Mouse (Mus musculus) right cerebral cortex, postnatal 10 days (tissue): ENCODE data around the gene Donson.
A peak's percentile ranks its signal among the peaks of the same experiment; 100 is the strongest.
"Not testable (repeated sequence)": the region's sequence is repeated elsewhere in the genome, so short reads cannot be mapped to it uniquely, and the experiment has no call there.

Source experiments
- DNase-seq, 2 experiments: peaks; one replicate each; pipeline ENCODE4 v3.0.0; 2021; ENCODE audit warnings: low spot score in 2 of 2

Gene Donson

DNA sequence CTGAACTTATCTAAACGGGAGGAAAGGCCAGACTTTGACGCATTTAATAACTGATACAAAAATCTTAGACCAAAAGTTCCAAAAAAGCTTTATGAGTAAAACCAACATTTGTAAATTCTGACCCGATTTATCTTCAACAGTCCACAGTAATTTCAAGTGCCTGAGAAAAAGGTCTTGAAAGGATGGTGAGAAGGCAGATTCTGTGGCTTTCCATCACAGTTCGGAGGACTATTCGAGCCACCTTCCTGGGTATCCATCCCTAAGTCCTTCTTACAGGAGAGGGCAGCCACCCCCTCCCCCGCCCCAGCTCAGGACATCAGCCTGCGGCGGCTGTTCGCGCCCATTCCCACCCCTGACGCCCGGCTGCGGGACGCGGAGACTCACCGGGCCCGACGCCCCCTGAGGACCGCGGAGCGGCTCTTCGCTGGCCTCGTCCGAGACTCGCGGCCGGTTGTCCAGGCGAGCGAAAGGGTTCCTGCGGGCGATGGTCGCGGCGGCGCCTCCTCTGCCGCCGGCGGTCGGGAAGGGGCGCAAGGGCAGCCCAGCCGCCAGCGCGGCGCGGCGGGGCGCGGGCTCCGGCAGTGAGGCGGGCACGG, 449 bp downstream of the Donson start:
- DNase-seq: peak in 1 of 2 experiments; percentile 52

DNA sequence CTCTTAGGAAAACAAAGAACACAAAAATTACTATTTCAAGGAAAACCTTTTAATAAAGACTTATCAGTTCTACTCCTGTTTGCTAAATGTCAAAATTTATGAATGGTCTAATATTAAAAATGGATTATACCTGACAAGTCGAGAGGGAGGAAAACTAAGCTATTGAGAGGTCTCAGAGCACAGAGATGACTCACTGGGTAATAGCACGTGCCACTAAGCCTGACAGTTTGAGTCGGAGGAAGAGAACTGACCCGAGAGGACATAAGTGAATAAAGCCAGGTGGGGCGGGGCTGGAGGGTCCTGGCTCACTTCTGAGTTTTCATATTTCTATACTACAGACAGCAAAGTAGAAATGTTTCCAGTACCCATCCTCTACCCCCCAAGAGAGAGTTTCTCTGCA, 2.2 kb downstream of the Donson start:
- no peak for DNase-seq

DNA sequence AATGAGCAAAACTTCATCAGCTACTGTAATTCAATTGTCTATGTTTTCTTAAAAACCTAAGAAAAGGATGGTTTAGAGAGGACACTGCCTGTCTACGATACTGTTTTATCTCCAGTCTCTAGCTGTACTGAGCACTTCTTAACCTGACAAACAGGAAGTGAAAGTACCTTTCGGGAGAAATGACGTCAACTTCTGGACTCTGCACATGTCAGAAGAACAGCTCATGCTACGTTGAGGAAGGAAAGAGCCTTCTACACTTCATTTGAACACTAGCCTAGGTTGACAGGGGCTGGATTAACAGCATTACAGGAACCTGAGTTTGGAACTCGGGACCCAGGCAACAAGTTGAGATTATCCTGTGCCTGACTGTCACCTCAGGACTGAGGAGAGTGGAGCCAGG, 3.0 kb downstream of the Donson start:
- no peak for DNase-seq

GRCm38 (mm10) chr16:91680656-91681055, 7.9 kb downstream of the Donson start:
- no peak for DNase-seq

DNA sequence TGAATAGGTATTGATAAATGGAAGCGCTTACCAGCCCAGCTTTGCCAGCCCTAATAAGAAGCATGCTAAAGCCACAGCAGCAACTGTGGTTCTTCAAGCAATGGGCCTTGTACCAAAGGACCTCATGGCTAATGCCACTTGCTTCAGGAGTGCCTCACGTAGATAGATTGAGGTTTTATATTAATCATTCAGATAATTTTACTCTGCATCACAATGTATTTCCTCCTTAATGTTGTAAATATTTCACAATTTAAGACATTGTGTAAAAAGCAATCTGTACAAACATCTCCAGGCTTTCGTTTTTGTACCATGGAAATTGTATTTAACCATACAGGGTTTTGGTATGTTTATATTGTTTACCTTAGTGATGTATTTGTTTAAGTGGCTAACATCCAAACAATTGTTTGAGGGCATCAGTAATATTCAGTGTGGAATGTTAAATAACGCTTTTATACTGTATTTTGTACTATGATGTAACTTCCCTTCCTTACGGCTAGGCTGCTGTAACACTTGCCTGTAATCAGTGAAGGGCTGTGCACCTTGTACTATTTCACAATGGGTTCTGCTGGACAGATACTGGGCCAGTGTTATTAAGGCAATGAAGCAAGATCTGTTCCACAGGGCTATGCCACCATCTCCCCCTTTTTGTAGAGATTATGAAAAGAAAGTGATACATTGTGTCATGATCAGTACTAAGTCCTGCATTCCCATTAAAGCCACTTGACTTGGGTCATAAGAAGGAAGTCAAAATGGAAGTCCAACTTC, 10.2 kb downstream of the Donson start:
- no peak for DNase-seq

DNA sequence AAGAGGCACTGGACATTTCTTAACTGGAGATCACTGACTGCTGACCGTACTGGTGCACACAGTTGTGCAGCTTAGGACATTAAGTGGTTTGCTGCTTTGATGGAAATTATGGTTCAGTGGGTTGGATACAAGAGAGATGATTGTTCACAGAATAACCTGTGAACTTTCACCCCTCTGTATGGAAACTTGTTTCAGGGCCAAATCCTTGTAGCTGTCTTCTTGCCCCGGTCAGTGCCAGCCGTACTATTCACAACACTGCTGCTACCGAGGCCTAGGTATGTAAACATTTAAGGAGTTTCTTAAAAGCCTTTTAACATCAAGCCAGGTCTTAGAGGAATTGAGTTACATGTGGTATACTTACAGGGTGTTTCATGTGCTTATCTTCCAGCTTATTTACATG, 14.1 kb downstream of the Donson start:
- no peak for DNase-seq

GRCm38 (mm10) chr16:91663795-91664194, 24.8 kb downstream of the Donson start:
- DNase-seq: no peak

GRCm38 (mm10) chr16:91662336-91662735, 26.2 kb downstream of the Donson start:
- DNase-seq: no peak

DNA sequence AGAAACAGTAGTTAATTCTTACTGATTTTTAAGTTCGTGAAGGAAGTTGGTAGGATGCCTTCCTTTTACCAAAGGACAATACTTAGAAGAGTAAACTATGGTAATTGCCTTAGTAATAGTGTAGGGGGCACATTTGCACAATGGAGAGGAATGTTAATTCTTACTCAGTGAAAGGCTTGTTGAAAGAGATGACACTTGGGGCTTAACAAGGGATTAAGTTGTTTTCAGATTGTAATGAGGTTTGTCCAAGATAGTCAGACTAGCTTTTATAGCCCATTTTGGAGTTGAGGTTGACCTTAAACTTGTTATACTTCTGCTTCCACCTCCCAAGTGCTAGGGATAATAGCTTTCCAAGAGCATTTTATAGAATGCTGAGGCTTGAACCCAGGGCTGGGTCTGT, 27.2 kb downstream of the Donson start:
- DNase-seq: no peak

DNA sequence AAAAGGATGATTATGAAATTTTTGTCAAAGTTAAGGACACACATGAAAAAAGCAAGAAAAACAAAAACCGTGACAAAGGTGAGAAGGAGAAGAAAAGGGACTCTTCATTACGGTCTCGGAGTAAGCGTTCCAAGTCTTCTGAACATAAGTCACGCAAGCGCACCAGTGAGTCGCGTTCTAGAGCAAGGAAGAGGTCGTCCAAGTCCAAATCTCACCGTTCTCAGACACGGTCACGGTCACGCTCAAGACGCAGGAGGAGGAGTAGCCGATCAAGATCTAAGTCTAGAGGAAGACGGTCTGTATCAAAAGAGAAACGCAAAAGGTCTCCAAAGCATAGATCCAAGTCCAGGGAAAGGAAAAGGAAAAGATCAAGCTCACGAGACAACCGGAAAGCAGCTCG, 28.8 kb downstream of the Donson start:
- no peak for DNase-seq

DNA sequence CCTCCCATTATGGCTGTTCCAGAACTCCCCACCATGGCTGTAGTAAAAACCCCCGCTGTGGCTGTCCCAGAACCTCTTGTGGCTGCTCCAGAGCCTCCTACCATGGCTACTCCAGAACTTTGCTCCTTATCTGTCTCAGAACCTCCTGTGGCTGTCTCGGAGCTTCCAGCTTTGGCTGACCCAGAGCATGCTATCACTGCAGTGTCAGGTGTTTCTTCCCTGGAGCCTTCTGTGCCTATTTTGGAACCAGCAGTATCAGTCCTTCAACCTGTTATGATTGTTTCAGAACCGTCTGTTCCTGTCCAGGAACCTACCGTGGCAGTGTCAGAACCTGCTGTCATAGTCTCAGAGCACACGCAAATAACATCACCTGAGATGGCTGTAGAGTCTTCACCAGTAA, 30.1 kb downstream of the Donson start:
- no peak for DNase-seq

- DNase-seq: no peak
Observed at GRCm38 (mm10) chr16:91657285-91657684, 31.3 kb downstream of the Donson start.

DNA sequence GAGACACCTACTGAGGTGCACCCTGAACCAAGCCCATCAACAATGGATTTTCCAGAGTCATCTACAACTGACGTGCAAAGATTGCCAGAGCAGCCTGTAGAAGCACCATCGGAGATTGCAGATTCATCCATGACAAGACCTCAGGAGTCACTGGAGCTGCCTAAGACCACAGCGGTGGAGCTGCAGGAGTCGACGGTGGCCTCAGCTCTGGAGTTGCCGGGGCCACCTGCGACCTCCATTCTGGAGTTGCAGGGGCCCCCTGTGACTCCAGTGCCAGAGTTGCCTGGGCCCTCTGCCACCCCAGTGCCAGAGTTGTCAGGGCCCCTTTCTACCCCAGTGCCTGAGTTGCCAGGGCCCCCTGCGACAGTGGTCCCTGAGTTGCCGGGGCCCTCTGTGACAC, 33.3 kb downstream of the Donson start:
- no peak for DNase-seq

- no peak for DNase-seq
Observed at GRCm38 (mm10) chr16:91652191-91652590, 36.4 kb downstream of the Donson start.

DNA sequence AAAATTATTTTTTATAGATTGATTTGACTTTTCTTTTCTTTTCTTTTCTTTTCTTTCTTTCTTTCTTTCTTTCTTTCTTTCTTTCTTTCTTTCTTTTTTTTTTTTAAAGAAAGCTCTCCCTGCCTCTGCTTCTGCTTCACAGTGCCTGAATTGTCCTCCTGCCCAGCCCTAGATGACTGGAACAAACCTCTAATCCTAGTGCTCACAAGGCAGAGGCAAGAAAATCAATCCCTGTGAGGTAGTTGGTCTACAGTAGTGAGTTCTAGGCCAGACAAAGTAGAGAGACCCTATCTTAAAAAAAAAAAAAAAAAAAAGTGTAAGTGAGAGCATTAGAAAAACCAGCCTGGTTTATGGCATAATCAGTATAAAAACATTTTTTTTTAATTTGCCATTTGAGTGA, 38.8 kb downstream of the Donson start:
- DNase-seq: no peak

DNA sequence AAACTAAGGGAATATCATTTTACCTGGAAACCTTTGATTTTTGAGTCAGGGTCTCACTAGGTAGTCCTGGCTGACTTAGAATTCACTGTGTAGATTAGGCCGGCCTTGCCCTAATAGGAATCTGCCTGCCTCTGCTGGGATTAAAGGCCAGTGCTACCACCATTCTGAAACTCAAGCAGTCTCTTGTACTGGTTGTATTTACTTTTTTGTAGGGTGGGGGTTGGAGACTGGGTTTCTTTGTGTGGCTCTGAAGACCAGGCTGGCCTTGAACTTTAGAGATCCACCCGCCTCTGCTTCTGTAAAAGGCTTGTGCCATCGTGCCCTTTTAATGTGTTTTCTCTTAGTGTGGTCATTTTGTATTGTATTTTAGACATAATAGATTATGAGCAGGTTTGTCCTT, 39.3 kb downstream of the Donson start:
- no peak for DNase-seq

DNA sequence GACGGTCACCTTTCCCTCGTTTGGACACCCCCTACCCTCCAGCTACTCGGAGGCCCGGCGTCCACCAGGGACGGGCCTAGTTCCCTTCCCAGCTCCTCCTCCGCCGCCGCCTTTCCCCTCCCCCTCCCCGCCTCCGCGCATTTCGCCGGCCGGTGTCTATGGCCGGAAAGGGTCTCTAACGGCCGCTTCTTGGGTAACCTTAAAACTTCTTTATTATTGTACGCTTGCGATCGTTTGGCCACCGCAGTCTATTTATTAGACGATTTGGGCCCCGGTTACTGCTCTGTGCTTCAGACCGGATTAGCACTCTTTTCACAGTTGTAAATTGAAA, 40.4 kb downstream of the Donson start:
- peak; percentile 79 to 84 for DNase-seq

GRCm38 (mm10) chr16:91647461-91648219, 40.9 kb downstream of the Donson start, which contains the start of gene Son:
Gene Son (plus strand): TSS chr16:91647506.
- DNase-seq: peak; percentile 99

- peak; percentile 95 for DNase-seq
Observed at GRCm38 (mm10) chr16:91646681-91647419, 41.7 kb downstream of the Donson start, which contains the start of gene Gart. Gene Gart (minus strand): TSS chr16:91646952.

GRCm38 (mm10) chr16:91645995-91646602, 42.5 kb downstream of the Donson start:
- no peak for DNase-seq

- DNase-seq: not testable (repeated sequence)
Observed at GRCm38 (mm10) chr16:91645420-91645819, 43.1 kb downstream of the Donson start.

GRCm38 (mm10) chr16:91644901-91645300, 43.7 kb downstream of the Donson start:
- DNase-seq: no peak
